Mouse (Mus musculus) frontal cortex, postnatal 10 days (tissue): ENCODE measurements around the gene Gm16513.
"Not testable (repeated sequence)": the region's sequence is repeated elsewhere in the genome, so short reads cannot be mapped to it uniquely, and the experiment has no call there.

ENCODE experiments used
- DNase-seq, 2 experiments: peaks; one replicate each; pipeline ENCODE4 v3.0.0; 2022; ENCODE audit warnings: low spot score in 2 of 2, mixed read lengths in 1 of 2

Gene Gm16513

GRCm38 (mm10) chr5:95182324-95182723 lies at the start of gene Gm16513:
Gene Gm16513 (plus strand): TSS chr5:95182624.
- not testable (repeated sequence) for DNase-seq
